Mouse (Mus musculus): Measurements from ENCODE around the gene Gm42906. TPM values are rescaled to one million over a fixed set of nuclear protein-coding genes. Genes with fewer than 3 reads are reported as not detected.

The Gm42906 gene
- polyA plus RNA-seq, 1 experiment from 2014 or later: not detected

- 74% methylated on average over 1 of the region's 1 CpGs for WGBS (ENCODE audit: insufficient replicate concordance)
- Histone ChIP-seq H3K27ac (no peak overlapping the region), H3K4me3 (no peak overlapping the region), H3K27me3 (replicated peaks) (no peaks in the 10 kb centered on the region), H3K4me1 (no peaks in the 10 kb centered on the region), H3K9ac (no peak overlapping the region), H3K9me3 (replicated peaks) (no peaks in the 10 kb centered on the region), H3K4me2 (no peak overlapping the region), H3K36me3 (no peaks in the 10 kb centered on the region)
- no peak for ATAC-seq
Measured at GRCm38 (mm10) chr5:151389827-151390226, 38.1 kb downstream of the Gm42906 start.

- H3K9me3 ChIP-seq (replicated peaks): no peaks in the 10 kb centered on the region
- H3K4me1 ChIP-seq: no peaks in the 10 kb centered on the region
- ATAC-seq: no peak
- H3K9ac ChIP-seq: no peak overlapping the region
- H3K27ac ChIP-seq: no peak overlapping the region
- no peak overlapping the region for H3K4me2 ChIP-seq
- 69% methylated on average over 2 of the region's 2 CpGs for WGBS (ENCODE audit: insufficient replicate concordance)
- no peaks in the 10 kb centered on the region for H3K27me3 ChIP-seq (replicated peaks)
- H3K36me3 ChIP-seq: no peaks in the 10 kb centered on the region
- no peak overlapping the region for H3K4me3 ChIP-seq
Measured at GRCm38 (mm10) chr5:151379896-151380295, 48.1 kb downstream of the Gm42906 start.

GRCm38 (mm10) chr5:151379210-151379609 is 48.8 kb downstream of the Gm42906 start:
- no peak for ATAC-seq
- Histone ChIP-seq H3K9ac (no peak overlapping the region), H3K27me3 (replicated peaks) (no peaks in the 10 kb centered on the region), H3K4me3 (no peak overlapping the region), H3K9me3 (replicated peaks) (no peaks in the 10 kb centered on the region), H3K4me1 (no peaks in the 10 kb centered on the region), H3K36me3 (no peaks in the 10 kb centered on the region), H3K27ac (no peak overlapping the region), H3K4me2 (no peak overlapping the region)
- 78% methylated on average over 2 of the region's 2 CpGs for WGBS (ENCODE audit: insufficient replicate concordance)

- Histone ChIP-seq H3K4me1 (no peaks in the 10 kb centered on the region), H3K27ac (no peak overlapping the region), H3K36me3 (no peaks in the 10 kb centered on the region), H3K9ac (no peak overlapping the region), H3K9me3 (replicated peaks) (no peaks in the 10 kb centered on the region), H3K4me3 (no peak overlapping the region), H3K4me2 (no peak overlapping the region), H3K27me3 (replicated peaks) (no peaks in the 10 kb centered on the region)
- WGBS (ENCODE audit: insufficient replicate concordance): 67% methylated on average over 4 of the region's 4 CpGs
- ATAC-seq: no peak
Measured at GRCm38 (mm10) chr5:151376931-151377330, 51.0 kb downstream of the Gm42906 start.

- Histone ChIP-seq H3K9ac (no peak overlapping the region), H3K36me3 (no peaks in the 10 kb centered on the region), H3K4me2 (no peak overlapping the region), H3K27me3 (replicated peaks) (no peaks in the 10 kb centered on the region), H3K4me3 (no peak overlapping the region), H3K9me3 (replicated peaks) (no peaks in the 10 kb centered on the region), H3K27ac (no peak overlapping the region), H3K4me1 (peaks cover 3% of the 10 kb centered on the region; the same call in 1 of the 2 replicates)
- ATAC-seq: no peak
- 59% methylated on average over 2 of the region's 2 CpGs for WGBS (ENCODE audit: insufficient replicate concordance)
Measured at GRCm38 (mm10) chr5:151374825-151375224, 53.1 kb downstream of the Gm42906 start.

GRCm38 (mm10) chr5:151371130-151371529 is 56.8 kb downstream of the Gm42906 start:
- Histone ChIP-seq H3K27ac (no peak overlapping the region), H3K27me3 (replicated peaks) (no peaks in the 10 kb centered on the region), H3K9ac (no peak overlapping the region), H3K9me3 (replicated peaks) (no peaks in the 10 kb centered on the region), H3K4me3 (no peak overlapping the region), H3K36me3 (no peaks in the 10 kb centered on the region), H3K4me2 (no peak overlapping the region), H3K4me1 (peaks cover 22% of the 10 kb centered on the region)
- no peak for ATAC-seq
- 79% methylated on average over 2 of the region's 2 CpGs for WGBS (ENCODE audit: insufficient replicate concordance)

- no peaks in the 10 kb centered on the region for H3K9me3 ChIP-seq (replicated peaks)
- peak overlapping the region; percentile 73 for H3K4me2 ChIP-seq
- H3K9ac ChIP-seq: peak overlapping the region; percentile 82
- H3K27me3 ChIP-seq (replicated peaks): no peaks in the 10 kb centered on the region
- no peaks in the 10 kb centered on the region for H3K36me3 ChIP-seq
- H3K4me1 ChIP-seq: peaks cover 22% of the 10 kb centered on the region
- peak overlapping the region; percentile 96 for H3K27ac ChIP-seq
- H3K4me3 ChIP-seq: peak overlapping the region; percentile 70
- WGBS (ENCODE audit: insufficient replicate concordance): 19% methylated on average over 5 of the region's 5 CpGs
- ATAC-seq: no peak
Measured at GRCm38 (mm10) chr5:151369306-151369721, 58.6 kb downstream of the Gm42906 start.

GRCm38 (mm10) chr5:151368395-151369190 is 59.4 kb downstream of the Gm42906 start:
- Histone ChIP-seq H3K27ac (peak overlapping the region; percentile 96), H3K4me1 (peaks cover 22% of the 10 kb centered on the region), H3K9ac (peak overlapping the region; percentile 82), H3K4me2 (peak overlapping the region; percentile 73), H3K36me3 (no peaks in the 10 kb centered on the region), H3K4me3 (peak overlapping the region; percentile 70), H3K27me3 (replicated peaks) (no peaks in the 10 kb centered on the region), H3K9me3 (replicated peaks) (no peaks in the 10 kb centered on the region)
- ATAC-seq: peak; percentile 98
- under 1% methylated on average over 75 of the region's 75 CpGs for whole genome bisulfite sequencing (ENCODE audit: insufficient replicate concordance)

GRCm38 (mm10) chr5:151367881-151368394 is 60.0 kb downstream of the Gm42906 start:
- H3K27me3 ChIP-seq (replicated peaks): no peaks in the 10 kb centered on the region
- H3K27ac ChIP-seq: peak overlapping the region; percentile 96
- no peaks in the 10 kb centered on the region for H3K9me3 ChIP-seq (replicated peaks)
- H3K36me3 ChIP-seq: no peaks in the 10 kb centered on the region
- H3K9ac ChIP-seq: peak overlapping the region; percentile 61
- peaks cover 22% of the 10 kb centered on the region for H3K4me1 ChIP-seq
- peak overlapping the region; percentile 70 for H3K4me3 ChIP-seq
- peak; percentile 2 for ATAC-seq
- H3K4me2 ChIP-seq: peak overlapping the region; percentile 73
- 8% methylated on average over 16 of the region's 16 CpGs for WGBS (ENCODE audit: insufficient replicate concordance)

GRCm38 (mm10) chr5:151367317-151367716 is 60.6 kb downstream of the Gm42906 start:
- Histone ChIP-seq H3K27me3 (replicated peaks) (no peaks in the 10 kb centered on the region), H3K27ac (peak overlapping the region; percentile 96), H3K4me3 (peak overlapping the region; percentile 70), H3K36me3 (no peaks in the 10 kb centered on the region), H3K4me1 (peaks cover 22% of the 10 kb centered on the region), H3K9me3 (replicated peaks) (no peaks in the 10 kb centered on the region), H3K9ac (peak overlapping the region; percentile 61), H3K4me2 (peak overlapping the region; percentile 73)
- WGBS (ENCODE audit: insufficient replicate concordance): 44% methylated on average over 1 of the region's 1 CpGs
- ATAC-seq: no peak

- peaks cover 14% of the 10 kb centered on the region for H3K4me1 ChIP-seq
- H3K9me3 ChIP-seq (replicated peaks): no peaks in the 10 kb centered on the region
- no peak overlapping the region for H3K4me2 ChIP-seq
- no peaks in the 10 kb centered on the region for H3K27me3 ChIP-seq (replicated peaks)
- WGBS (ENCODE audit: insufficient replicate concordance): 54% methylated on average over 3 of the region's 3 CpGs
- H3K36me3 ChIP-seq: no peaks in the 10 kb centered on the region
- no peak for ATAC-seq
- no peak overlapping the region for H3K4me3 ChIP-seq
- no peak overlapping the region for H3K27ac ChIP-seq
- no peak overlapping the region for H3K9ac ChIP-seq
Measured at GRCm38 (mm10) chr5:151363343-151364000, 64.5 kb downstream of the Gm42906 start.

- Histone ChIP-seq H3K4me1 (no peaks in the 10 kb centered on the region), H3K27me3 (replicated peaks) (no peaks in the 10 kb centered on the region), H3K4me3 (no peak overlapping the region), H3K9ac (no peak overlapping the region), H3K9me3 (replicated peaks) (no peaks in the 10 kb centered on the region), H3K27ac (no peak overlapping the region), H3K4me2 (no peak overlapping the region), H3K36me3 (no peaks in the 10 kb centered on the region)
- 73% methylated on average over 1 of the region's 1 CpGs for WGBS (ENCODE audit: insufficient replicate concordance)
- ATAC-seq: no peak
Measured at GRCm38 (mm10) chr5:151349616-151350015, 78.3 kb downstream of the Gm42906 start.

All from liver, embryonic 12.5 days (tissue).